In the genomic region with DNA sequence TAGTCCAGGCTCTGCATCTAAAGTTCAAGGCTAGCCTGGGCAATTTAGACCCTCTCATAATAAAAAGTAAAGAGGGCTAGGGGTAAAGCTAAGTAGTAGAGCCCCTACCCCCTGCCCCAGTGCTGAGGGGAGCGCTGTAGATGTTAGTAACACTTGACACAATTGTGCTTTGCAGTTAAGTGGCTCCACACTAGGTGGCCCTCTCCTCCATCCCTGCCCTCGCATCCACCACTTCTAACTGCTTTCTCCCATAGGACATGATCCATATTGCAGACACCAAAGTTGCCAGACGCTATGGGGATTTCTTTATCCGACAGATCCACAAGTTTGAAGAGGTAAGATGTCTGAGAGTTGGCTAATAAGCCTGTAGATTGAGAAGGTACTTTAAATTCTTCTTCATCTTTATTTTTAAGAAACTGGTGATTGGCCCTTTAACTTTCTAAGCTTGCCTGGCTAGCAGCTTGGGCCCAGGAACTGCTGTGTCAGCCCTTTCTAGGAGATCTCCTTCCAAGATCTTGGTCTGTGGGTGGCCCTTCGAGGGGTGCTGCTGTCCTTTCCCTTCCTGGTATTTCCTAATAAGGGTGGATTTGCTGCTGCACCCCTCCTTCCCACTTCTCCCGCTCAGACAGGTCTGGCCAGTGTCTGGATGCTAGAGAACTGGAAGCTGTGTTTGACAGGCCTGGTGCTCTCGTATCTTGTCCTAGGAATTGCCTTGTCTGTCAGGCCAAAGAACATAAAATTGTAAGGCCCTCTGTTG, we compare ENCODE assay signal across 9 mouse cellular contexts. TPM values are rescaled to one million over a fixed set of nuclear protein-coding genes. Genes with fewer than 3 reads are reported as not detected.
DNase-seq lines count a peak whose midpoint lies in the region; ATAC-seq lines count a peak whose summit lies in the region.
"Had no signal": no experiment of that assay in that cellular context is flagged by ENCODE, and none has a peak within 500 bp of the region (broad histone marks: within the 10 kb centered on the region; RNA-seq: fewer than 3 reads in every experiment).

No protein-coding gene starts in this region.

- DNase-seq in heart, postnatal 25 days (ENCODE audit: low spot score) = no peak
- peak; percentile 28 for DNase-seq in neural tube, embryonic 11.5 days (ENCODE audit: low spot score)
- peak; percentile 44 for DNase-seq in testis, postnatal 14 days (ENCODE audit: low spot score)
- no peak for DNase-seq in thymus, postnatal 36 days
- DNase-seq in frontal cortex, postnatal 10 days (ENCODE audit: low spot score in 2 of 2) = no peak

- H3K4me2 ChIP-seq in heart, embryonic 11.5 days = no peak overlapping the region
- H3K4me2 ChIP-seq in neural tube, embryonic 11.5 days (ENCODE audit: low read depth) = no peak overlapping the region
- H3K4me2 ChIP-seq in neural tube, embryonic 15.5 days = no peak overlapping the region
- H3K4me2 ChIP-seq in kidney, embryonic 15.5 days = no peak overlapping the region
- H3K4me2 ChIP-seq: heart, embryonic 15.5 days had no signal

- H3K9ac ChIP-seq in heart, embryonic 11.5 days (ENCODE audit: low read depth, low read length) = 0 out of 2 replicates have a peak overlapping the region, but pooled peaks have one; percentile 46
- no peak overlapping the region for H3K9ac ChIP-seq in neural tube, embryonic 11.5 days (ENCODE audit: low read length)
- H3K9ac ChIP-seq in neural tube, embryonic 15.5 days (replicated peaks) = no peak overlapping the region
- no peak overlapping the region for H3K9ac ChIP-seq in kidney, embryonic 15.5 days
- H3K9ac ChIP-seq: heart, embryonic 15.5 days had no signal

- peaks cover 32% of the 10 kb centered on the region for H3K36me3 ChIP-seq in heart, embryonic 11.5 days (ENCODE audit: control insufficient read depth, insufficient read depth, low read length)
- peaks cover 14% of the 10 kb centered on the region for H3K36me3 ChIP-seq in neural tube, embryonic 11.5 days (ENCODE audit: control insufficient read depth, insufficient read depth, low read length)
- H3K36me3 ChIP-seq in neural tube, embryonic 15.5 days = peaks cover 71% of the 10 kb centered on the region
- H3K36me3 ChIP-seq in kidney, embryonic 15.5 days = peaks cover 82% of the 10 kb centered on the region

- H3K27ac ChIP-seq in heart, embryonic 11.5 days (ENCODE audit: low read depth, low read length) = no peak overlapping the region
- no peak overlapping the region for H3K27ac ChIP-seq in neural tube, embryonic 11.5 days (ENCODE audit: low read depth, low read length)
- no peak overlapping the region for H3K27ac ChIP-seq in neural tube, embryonic 15.5 days (replicated peaks)
- H3K27ac ChIP-seq in kidney, embryonic 15.5 days = peak overlapping the region; percentile 9; the same call in 1 of the 2 replicates
- H3K27ac ChIP-seq: heart, embryonic 15.5 days had no signal

- H3K9me3 ChIP-seq in heart, embryonic 11.5 days (replicated peaks; ENCODE audit: control insufficient read depth, low read length) = no peaks in the 10 kb centered on the region
- H3K9me3 ChIP-seq in neural tube, embryonic 11.5 days (ENCODE audit: control insufficient read depth, low read length) = no peaks in the 10 kb centered on the region
- no peaks in the 10 kb centered on the region for H3K9me3 ChIP-seq in neural tube, embryonic 15.5 days (replicated peaks)
- no peaks in the 10 kb centered on the region for H3K9me3 ChIP-seq in kidney, embryonic 15.5 days (replicated peaks)
- H3K9me3 ChIP-seq: heart, embryonic 15.5 days had no signal

- H3K27me3 ChIP-seq in heart, embryonic 11.5 days (ENCODE audit: control insufficient read depth, insufficient read depth, low read length) = no peaks in the 10 kb centered on the region
- H3K27me3 ChIP-seq in neural tube, embryonic 11.5 days (ENCODE audit: control insufficient read depth, insufficient read depth, low read length) = no peaks in the 10 kb centered on the region
- H3K27me3 ChIP-seq in neural tube, embryonic 15.5 days (replicated peaks) = no peaks in the 10 kb centered on the region
- H3K27me3 ChIP-seq in kidney, embryonic 15.5 days = no peaks in the 10 kb centered on the region
- H3K27me3 ChIP-seq: heart, embryonic 15.5 days had no signal

- 61% methylated on average over 7 of the region's 7 CpGs for WGBS in heart, embryonic 11.5 days (ENCODE audit: insufficient replicate concordance)
- 78% methylated on average over 7 of the region's 7 CpGs for WGBS in neural tube, embryonic 11.5 days
- 72% methylated on average over 7 of the region's 7 CpGs for WGBS in neural tube, embryonic 15.5 days
- 79% methylated on average over 7 of the region's 7 CpGs for WGBS in kidney, embryonic 15.5 days

- no peak overlapping the region for H3K4me3 ChIP-seq in heart, embryonic 11.5 days (ENCODE audit: low read depth, low read length)
- H3K4me3 ChIP-seq in neural tube, embryonic 11.5 days (ENCODE audit: low read depth, low read length) = no peak overlapping the region
- H3K4me3 ChIP-seq in neural tube, embryonic 15.5 days (replicated peaks) = no peak overlapping the region
- no peak overlapping the region for H3K4me3 ChIP-seq in kidney, embryonic 15.5 days (replicated peaks)
- H3K4me3 ChIP-seq: heart, embryonic 15.5 days had no signal

- peaks cover 24% of the 10 kb centered on the region for H3K4me1 ChIP-seq in heart, embryonic 11.5 days (ENCODE audit: control insufficient read depth, insufficient read depth, low read length)
- no peaks in the 10 kb centered on the region for H3K4me1 ChIP-seq in neural tube, embryonic 11.5 days (ENCODE audit: control insufficient read depth, insufficient read depth, low read length)
- H3K4me1 ChIP-seq in neural tube, embryonic 15.5 days = peaks cover 11% of the 10 kb centered on the region
- H3K4me1 ChIP-seq in kidney, embryonic 15.5 days = peaks cover 26% of the 10 kb centered on the region

- intact Hi-C loops in heart, postnatal 25 days (cut with DNase I) = loop anchor here (1.0 kb wide), 1 partner anchor 55 kb away; no protein-coding TSS in a partner anchor

- ATAC-seq in heart, embryonic 11.5 days (replicated peaks; ENCODE audit: insufficient number of reproducible peaks, low FRiP score, low TSS enrichment) = no peak
- ATAC-seq in neural tube, embryonic 11.5 days (ENCODE audit: insufficient read depth, low FRiP score, low TSS enrichment) = no peak
- no peak for ATAC-seq in neural tube, embryonic 15.5 days (ENCODE audit: low FRiP score)
- ATAC-seq in kidney, embryonic 15.5 days (replicated peaks; ENCODE audit: low FRiP score) = no peak

RNA-seq across cellular contexts. Expression of gene Micall1, which starts 15.4 kb away (rescaled TPM):
- polyA plus RNA-seq in heart, embryonic 11.5 days (2014; fragmentation: Nextera tagmentation; extraction: Ambion mirVana) = 11.9 and 13.6 TPM in 2 replicates
- 10 to 100 TPM; 51.9 to 57.7 TPM for total RNA-seq in heart, postnatal 25 days (2021)
- 6.8 and 7.9 TPM in 2 replicates for polyA plus RNA-seq in neural tube, embryonic 11.5 days (2014; fragmentation: Nextera tagmentation; extraction: Ambion mirVana)
- 11.6 and 12.2 TPM in 2 replicates for polyA plus RNA-seq in neural tube, embryonic 15.5 days (2015; fragmentation: Nextera tagmentation; extraction: Ambion mirVana)
- 8.6 and 11.0 TPM in 2 replicates for polyA plus RNA-seq in kidney, embryonic 15.5 days (2015; fragmentation: Nextera tagmentation; extraction: Ambion mirVana)

RNA-seq across cellular contexts. Expression of gene Eif3l, which starts 18.3 kb away (rescaled TPM):
- polyA plus RNA-seq in heart, embryonic 11.5 days (2014; fragmentation: Nextera tagmentation; extraction: Ambion mirVana) = 166 and 189 TPM in 2 replicates
- 10 to 100 TPM; 68.9 to 71.5 TPM for total RNA-seq in heart, postnatal 25 days (2021)
- polyA plus RNA-seq in neural tube, embryonic 11.5 days (2014; fragmentation: Nextera tagmentation; extraction: Ambion mirVana) = 250 and 259 TPM in 2 replicates
- 164 and 193 TPM in 2 replicates for polyA plus RNA-seq in neural tube, embryonic 15.5 days (2015; fragmentation: Nextera tagmentation; extraction: Ambion mirVana)
- 243 and 247 TPM in 2 replicates for polyA plus RNA-seq in kidney, embryonic 15.5 days (2015; fragmentation: Nextera tagmentation; extraction: Ambion mirVana)

RNA-seq across cellular contexts. Expression of gene Ankrd54, which starts 30.6 kb away (rescaled TPM):
- 28.2 and 28.7 TPM in 2 replicates for polyA plus RNA-seq in heart, embryonic 11.5 days (2014; fragmentation: Nextera tagmentation; extraction: Ambion mirVana)
- total RNA-seq in heart, postnatal 25 days (2021) = 1 to 10 TPM; 7.4 to 7.5 TPM
- polyA plus RNA-seq in neural tube, embryonic 11.5 days (2014; fragmentation: Nextera tagmentation; extraction: Ambion mirVana) = 59.5 and 65.6 TPM in 2 replicates
- 52.4 and 52.8 TPM in 2 replicates for polyA plus RNA-seq in neural tube, embryonic 15.5 days (2015; fragmentation: Nextera tagmentation; extraction: Ambion mirVana)
- 47.7 and 56.3 TPM in 2 replicates for polyA plus RNA-seq in kidney, embryonic 15.5 days (2015; fragmentation: Nextera tagmentation; extraction: Ambion mirVana)

RNA-seq across cellular contexts. Expression of gene Polr2f, which starts 47.5 kb away (rescaled TPM):
- polyA plus RNA-seq in heart, embryonic 11.5 days (2014; fragmentation: Nextera tagmentation; extraction: Ambion mirVana) = 284 and 297 TPM in 2 replicates
- 100 to 1,000 TPM; 132 TPM for total RNA-seq in heart, postnatal 25 days (2021)
- polyA plus RNA-seq in neural tube, embryonic 11.5 days (2014; fragmentation: Nextera tagmentation; extraction: Ambion mirVana) = 301 and 311 TPM in 2 replicates
- polyA plus RNA-seq in neural tube, embryonic 15.5 days (2015; fragmentation: Nextera tagmentation; extraction: Ambion mirVana) = 248 and 249 TPM in 2 replicates
- 303 and 317 TPM in 2 replicates for polyA plus RNA-seq in kidney, embryonic 15.5 days (2015; fragmentation: Nextera tagmentation; extraction: Ambion mirVana)

RNA-seq across cellular contexts. Expression of gene 1700088E04Rik, which starts 47.8 kb away (rescaled TPM):
- 7.1 and 8.2 TPM in 2 replicates for polyA plus RNA-seq in heart, embryonic 11.5 days (2014; fragmentation: Nextera tagmentation; extraction: Ambion mirVana)
- 1 to 10 TPM; 1.6 to 1.7 TPM for total RNA-seq in heart, postnatal 25 days (2021)
- 8.8 and 9.4 TPM in 2 replicates for polyA plus RNA-seq in neural tube, embryonic 11.5 days (2014; fragmentation: Nextera tagmentation; extraction: Ambion mirVana)
- polyA plus RNA-seq in neural tube, embryonic 15.5 days (2015; fragmentation: Nextera tagmentation; extraction: Ambion mirVana) = 11.3 and 12.6 TPM in 2 replicates
- polyA plus RNA-seq in kidney, embryonic 15.5 days (2015; fragmentation: Nextera tagmentation; extraction: Ambion mirVana) = 7.7 and 10.5 TPM in 2 replicates

Comparison
In these comparisons a context has a peak if more than half of its experiments do, and no peak if none do; other contexts are left out.
1. DNase-seq: peak in neural tube, embryonic 11.5 days (single experiment) and testis, postnatal 14 days (single experiment); none in heart, postnatal 25 days (single experiment), thymus, postnatal 36 days (0 of 2) and frontal cortex, postnatal 10 days (0 of 2).